10 mouse cellular contexts compared by ENCODE assay signal in the genomic region with DNA sequence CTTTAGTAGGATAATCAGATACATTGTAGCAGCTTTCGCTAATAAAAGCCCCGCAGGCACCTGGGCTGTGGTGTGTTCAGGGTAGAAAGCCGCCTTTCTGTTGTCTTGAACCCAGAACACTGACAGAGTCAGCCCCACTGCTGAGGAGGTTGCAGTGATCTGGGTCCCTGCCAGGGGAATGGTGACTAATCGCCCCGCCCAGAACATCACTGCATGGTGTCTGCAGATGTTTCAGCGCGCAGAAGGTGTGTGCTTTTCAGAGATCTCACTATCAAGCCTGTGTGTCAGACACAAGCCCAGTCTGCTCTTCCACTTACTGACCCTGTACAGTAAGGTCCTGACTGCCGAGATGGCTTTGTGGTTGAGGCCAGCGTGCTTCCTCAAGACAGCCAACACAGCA.
DNase-seq lines count a peak whose midpoint lies in the region; ATAC-seq and TF ChIP-seq lines count a peak whose summit lies in the region.
"Had no signal": no experiment of that assay in that cellular context is flagged by ENCODE, and none has a peak within 500 bp of the region (broad histone marks: within the 10 kb centered on the region; RNA-seq: fewer than 3 reads in every experiment).

No protein-coding gene starts in this region.

- 0 out of 2 replicates have a peak, but pooled peaks have one; percentile 31 for ATAC-seq in forebrain, embryonic 13.5 days
- ATAC-seq in forebrain, postnatal 0 days = no peak
- 0 out of 2 replicates have a peak, but pooled peaks have one; percentile 29 for ATAC-seq in liver, embryonic 11.5 days (replicated peaks; ENCODE audit: low FRiP score)
- ATAC-seq in neural tube, embryonic 15.5 days (ENCODE audit: low FRiP score) = no peak
- ATAC-seq: Patski had no signal

- H3K4me2 ChIP-seq in forebrain, embryonic 13.5 days = no peak overlapping the region
- no peak overlapping the region for H3K4me2 ChIP-seq in forebrain, postnatal 0 days (ENCODE audit: low read depth)
- H3K4me2 ChIP-seq in liver, embryonic 11.5 days = no peak overlapping the region
- H3K4me2 ChIP-seq in neural tube, embryonic 15.5 days = no peak overlapping the region
- H3K4me2 ChIP-seq: limb, embryonic 13.5 days had no signal

- 84% methylated on average over 9 of the region's 9 CpGs for WGBS in forebrain, embryonic 13.5 days
- 85% methylated on average over 9 of the region's 9 CpGs for WGBS in forebrain, postnatal 0 days
- WGBS in liver, embryonic 11.5 days = 64% methylated on average over 9 of the region's 9 CpGs
- 37% methylated on average over 9 of the region's 9 CpGs for WGBS in small intestine, adult 2 months
- WGBS in neural tube, embryonic 15.5 days = 88% methylated on average over 9 of the region's 9 CpGs

- H3K27me3 ChIP-seq in forebrain, embryonic 13.5 days = no peaks in the 10 kb centered on the region
- no peaks in the 10 kb centered on the region for H3K27me3 ChIP-seq in forebrain, postnatal 0 days (ENCODE audit: insufficient read depth, low read length)
- H3K27me3 ChIP-seq in liver, embryonic 11.5 days (replicated peaks; ENCODE audit: control insufficient read depth, insufficient read depth, low read length) = no peaks in the 10 kb centered on the region
- no peaks in the 10 kb centered on the region for H3K27me3 ChIP-seq in small intestine, adult 2 months (ENCODE audit: control insufficient read depth, insufficient read depth, low read length)
- H3K27me3 ChIP-seq in neural tube, embryonic 15.5 days (replicated peaks) = no peaks in the 10 kb centered on the region
- H3K27me3 ChIP-seq: limb, embryonic 13.5 days; Patski had no signal

- no peak for TF ChIP-seq POLR2A in small intestine, adult 2 months (IDR thresholded peaks at IDR 0.05; ENCODE audit: low read depth, low read length)

- H3K27ac ChIP-seq in forebrain, embryonic 13.5 days = no peak overlapping the region
- H3K27ac ChIP-seq in forebrain, postnatal 0 days (ENCODE audit: low read depth, low read length) = no peak overlapping the region
- H3K27ac ChIP-seq in liver, embryonic 11.5 days (ENCODE audit: low read depth, low read length) = no peak overlapping the region
- peak overlapping the region; percentile 75 for H3K27ac ChIP-seq in small intestine, adult 2 months (ENCODE audit: insufficient read depth, low read depth, low read length)
- no peak overlapping the region for H3K27ac ChIP-seq in neural tube, embryonic 15.5 days (replicated peaks)
- H3K27ac ChIP-seq: limb, embryonic 13.5 days had no signal

- H3K4me3 ChIP-seq in forebrain, embryonic 13.5 days = no peak overlapping the region
- no peak overlapping the region for H3K4me3 ChIP-seq in forebrain, postnatal 0 days (ENCODE audit: low read depth, low read length)
- H3K4me3 ChIP-seq in liver, embryonic 11.5 days (ENCODE audit: low read depth, low read length) = no peak overlapping the region
- H3K4me3 ChIP-seq in small intestine, adult 2 months (ENCODE audit: low read depth, low read length) = no peak overlapping the region
- no peak overlapping the region for H3K4me3 ChIP-seq in neural tube, embryonic 15.5 days (replicated peaks)
- H3K4me3 ChIP-seq: limb, embryonic 13.5 days had no signal

- no peaks in the 10 kb centered on the region for H3K4me1 ChIP-seq in forebrain, embryonic 13.5 days
- no peaks in the 10 kb centered on the region for H3K4me1 ChIP-seq in forebrain, postnatal 0 days (ENCODE audit: insufficient read depth)
- peaks cover 11% of the 10 kb centered on the region for H3K4me1 ChIP-seq in liver, embryonic 11.5 days (replicated peaks; ENCODE audit: control insufficient read depth, insufficient read depth, low read length)
- H3K4me1 ChIP-seq in small intestine, adult 2 months (ENCODE audit: control insufficient read depth, insufficient read depth, insufficient read length, low read length) = peaks cover 24% of the 10 kb centered on the region; the same call in 1 of the 2 replicates
- H3K4me1 ChIP-seq in neural tube, embryonic 15.5 days = peaks cover 2% of the 10 kb centered on the region; the same call in 1 of the 2 replicates

- no peaks in the 10 kb centered on the region for H3K9me3 ChIP-seq in forebrain, embryonic 13.5 days (replicated peaks)
- no peaks in the 10 kb centered on the region for H3K9me3 ChIP-seq in forebrain, postnatal 0 days (ENCODE audit: low read length)
- no peaks in the 10 kb centered on the region for H3K9me3 ChIP-seq in liver, embryonic 11.5 days (ENCODE audit: control insufficient read depth, low read length)
- no peaks in the 10 kb centered on the region for H3K9me3 ChIP-seq in neural tube, embryonic 15.5 days (replicated peaks)
- H3K9me3 ChIP-seq: limb, embryonic 13.5 days had no signal

- no peak for TF ChIP-seq CTCF in forebrain, postnatal 0 days (IDR thresholded peaks at IDR 0.05; ENCODE audit: low read depth)
- no peak for TF ChIP-seq CTCF in small intestine, adult 2 months (IDR thresholded peaks at IDR 0.05; ENCODE audit: extremely low read depth, insufficient read length, insufficient replicate concordance, low read depth, low read length)

- H3K9ac ChIP-seq in forebrain, embryonic 13.5 days = no peak overlapping the region
- no peak overlapping the region for H3K9ac ChIP-seq in forebrain, postnatal 0 days
- no peak overlapping the region for H3K9ac ChIP-seq in liver, embryonic 11.5 days (ENCODE audit: low read depth, low read length)
- H3K9ac ChIP-seq in neural tube, embryonic 15.5 days (replicated peaks) = no peak overlapping the region
- H3K9ac ChIP-seq: limb, embryonic 13.5 days had no signal

- no peaks in the 10 kb centered on the region for H3K36me3 ChIP-seq in forebrain, embryonic 13.5 days (ENCODE audit: poor library complexity, severe bottlenecking)
- no peaks in the 10 kb centered on the region for H3K36me3 ChIP-seq in forebrain, postnatal 0 days (ENCODE audit: insufficient read depth)
- no peaks in the 10 kb centered on the region for H3K36me3 ChIP-seq in liver, embryonic 11.5 days (ENCODE audit: control insufficient read depth, insufficient read depth, low read length)
- H3K36me3 ChIP-seq in small intestine, adult 2 months (ENCODE audit: control insufficient read depth, insufficient read depth, low read length) = no peaks in the 10 kb centered on the region
- no peaks in the 10 kb centered on the region for H3K36me3 ChIP-seq in neural tube, embryonic 15.5 days
- H3K36me3 ChIP-seq: limb, embryonic 13.5 days had no signal

- no peak for DNase-seq in forebrain, postnatal 0 days
- no peak for DNase-seq in liver, embryonic 11.5 days (ENCODE audit: low spot score)
- no peak for DNase-seq in liver
- DNase-seq in adrenal gland, postnatal 10 days = peak; percentile 57
- no peak for DNase-seq in left cerebral cortex, adult 11 months (ENCODE audit: low spot score)

Comparison
In these comparisons a context has a peak if more than half of its experiments do, and no peak if none do; other contexts are left out.
1. ATAC-seq: peak in forebrain, embryonic 13.5 days (single experiment) and liver, embryonic 11.5 days (single experiment); none in forebrain, postnatal 0 days (single experiment) and neural tube, embryonic 15.5 days (single experiment).